Comparison of ENCODE assay signal across 18 mouse cellular contexts in genomic region chr15:81358943-81359342, GRCm38 (mm10). TPM values are rescaled to one million over a fixed set of nuclear protein-coding genes. Genes with fewer than 3 reads are reported as not detected.
DNase-seq lines count a peak whose midpoint lies in the region; ATAC-seq lines count a peak whose summit lies in the region.
"Had no signal": no experiment of that assay in that cellular context is flagged by ENCODE, and none has a peak within 500 bp of the region (broad histone marks: within the 10 kb centered on the region; RNA-seq: fewer than 3 reads in every experiment).

No protein-coding gene starts in this region.

- peak overlapping the region; percentile 89; the same call in 1 of the 2 replicates for H3K27ac ChIP-seq in kidney, embryonic 15.5 days
- 0 out of 2 replicates have a peak overlapping the region, but pooled peaks have one; percentile 7 for H3K27ac ChIP-seq in liver, embryonic 13.5 days
- H3K27ac ChIP-seq: hindbrain, embryonic 10.5 days; layer of hippocampus, adult 2 months; midbrain, embryonic 10.5 days had no signal

- peak; percentile 68 for DNase-seq in heart, adult 11 months
- DNase-seq in heart, adult 8-10 months (ENCODE audit: low spot score) = no peak
- peak; percentile 68 for DNase-seq in kidney, adult 11 months
- DNase-seq in liver, embryonic 13.5 days = no peak
- no peak for DNase-seq in left cerebral cortex, adult 18-20 months (ENCODE audit: low spot score in 2 of 2)
- no peak for DNase-seq in thymus, postnatal 14 days
- no peak for DNase-seq in testis, postnatal 14 days (ENCODE audit: low spot score)
- DNase-seq: cerebellum, adult 8-10 months; right cerebral cortex, postnatal 25 days; thymus, adult 18-20 months had no signal

- peaks cover 17% of the 10 kb centered on the region for H3K36me3 ChIP-seq in kidney, embryonic 15.5 days
- no peaks in the 10 kb centered on the region for H3K36me3 ChIP-seq in liver, embryonic 13.5 days

- H3K9me3 ChIP-seq in kidney, embryonic 15.5 days (replicated peaks) = no peaks in the 10 kb centered on the region
- no peaks in the 10 kb centered on the region for H3K9me3 ChIP-seq in liver, embryonic 13.5 days (replicated peaks)
- H3K9me3 ChIP-seq: hindbrain, embryonic 10.5 days; midbrain, embryonic 10.5 days had no signal

- H3K27me3 ChIP-seq in kidney, embryonic 15.5 days = no peaks in the 10 kb centered on the region
- no peaks in the 10 kb centered on the region for H3K27me3 ChIP-seq in liver, embryonic 13.5 days

- peak overlapping the region; percentile 70; the same call in 1 of the 2 replicates for H3K4me3 ChIP-seq in kidney, embryonic 15.5 days (replicated peaks)
- H3K4me3 ChIP-seq in liver, embryonic 13.5 days (replicated peaks) = peak overlapping the region; percentile 79; the same call in 1 of the 2 replicates
- H3K4me3 ChIP-seq: layer of hippocampus, adult 2 months had no signal

- H3K4me2 ChIP-seq in kidney, embryonic 15.5 days = peak overlapping the region; percentile 74
- H3K4me2 ChIP-seq in liver, embryonic 13.5 days = peak overlapping the region; percentile 86

- peaks cover 32% of the 10 kb centered on the region for H3K4me1 ChIP-seq in kidney, embryonic 15.5 days
- H3K4me1 ChIP-seq in liver, embryonic 13.5 days (replicated peaks) = peaks cover 57% of the 10 kb centered on the region

- 48% methylated on average over 3 of the region's 3 CpGs for WGBS in kidney, embryonic 15.5 days
- 58% methylated on average over 3 of the region's 3 CpGs for WGBS in liver, embryonic 13.5 days (ENCODE audit: insufficient replicate concordance)

- no peak overlapping the region for H3K9ac ChIP-seq in kidney, embryonic 15.5 days
- H3K9ac ChIP-seq in liver, embryonic 13.5 days = peak overlapping the region; percentile 18; the same call in 1 of the 2 replicates

- no peak for ATAC-seq in kidney, embryonic 15.5 days (replicated peaks; ENCODE audit: low FRiP score)
- no peak for ATAC-seq in liver, embryonic 13.5 days (ENCODE audit: low read depth)
- ATAC-seq: lung, postnatal 0 days had no signal

RNA-seq across cellular contexts. Expression of gene Slc25a17, which starts 1.7 kb away (rescaled TPM):
- 10 to 100 TPM; 11.7 to 13.5 (median 12.8) TPM for total RNA-seq in heart, adult 8-10 months (2022)
- 122 and 128 TPM in 2 replicates for polyA plus RNA-seq in kidney, embryonic 15.5 days (2015; fragmentation: Nextera tagmentation; extraction: Ambion mirVana)
- polyA plus RNA-seq in liver, embryonic 13.5 days (2015; fragmentation: Nextera tagmentation; extraction: Ambion mirVana) = 44.9 and 49.5 TPM in 2 replicates
- 10 to 100 TPM; 34.5 to 39.7 TPM for total RNA-seq in left cerebral cortex, adult 18-20 months (2021)

RNA-seq across cellular contexts. Expression of gene St13, which starts 40.9 kb away (rescaled TPM):
- total RNA-seq in heart, adult 8-10 months (2022) = 100 to 1,000 TPM; 102 to 114 (median 104) TPM
- 185 and 196 TPM in 2 replicates for polyA plus RNA-seq in kidney, embryonic 15.5 days (2015; fragmentation: Nextera tagmentation; extraction: Ambion mirVana)
- 77.9 and 98.0 TPM in 2 replicates for polyA plus RNA-seq in liver, embryonic 13.5 days (2015; fragmentation: Nextera tagmentation; extraction: Ambion mirVana)
- total RNA-seq in left cerebral cortex, adult 18-20 months (2021) = 100 to 1,000 TPM; 173 to 174 TPM

RNA-seq across cellular contexts. Expression of gene Xpnpep3, which starts 41.0 kb away (rescaled TPM):
- total RNA-seq in heart, adult 8-10 months (2022) = 10 to 100 TPM; 10.6 to 13.1 (median 12.0) TPM
- 13.2 and 13.3 TPM in 2 replicates for polyA plus RNA-seq in kidney, embryonic 15.5 days (2015; fragmentation: Nextera tagmentation; extraction: Ambion mirVana)
- 6.2 and 7.7 TPM in 2 replicates for polyA plus RNA-seq in liver, embryonic 13.5 days (2015; fragmentation: Nextera tagmentation; extraction: Ambion mirVana)
- total RNA-seq in left cerebral cortex, adult 18-20 months (2021) = 10 to 100 TPM; 15.0 to 16.6 TPM

RNA-seq across cellular contexts. Expression of gene Dnajb7, which starts 49.2 kb away (rescaled TPM):
- total RNA-seq in heart, adult 8-10 months (2022) = not detected
- 2.1 and 2.2 TPM in 2 replicates for polyA plus RNA-seq in kidney, embryonic 15.5 days (2015; fragmentation: Nextera tagmentation; extraction: Ambion mirVana)
- polyA plus RNA-seq in liver, embryonic 13.5 days (2015; fragmentation: Nextera tagmentation; extraction: Ambion mirVana) = 0.92 and 0.95 TPM in 2 replicates
- total RNA-seq in left cerebral cortex, adult 18-20 months (2021) = not detected
- total RNA-seq: gastrocnemius, postnatal 4 days; layer of hippocampus, adult 2 months; left cerebral cortex, postnatal 25 days; MEL had no signal

Comparison
In these comparisons a context has a peak if more than half of its experiments do, and no peak if none do; other contexts are left out.
1. DNase-seq: peak in heart, adult 11 months (single experiment) and kidney, adult 11 months (single experiment); none in heart, adult 8-10 months (single experiment), liver, embryonic 13.5 days (single experiment), left cerebral cortex, adult 18-20 months (0 of 2), thymus, postnatal 14 days (single experiment) and testis, postnatal 14 days (single experiment).